Mouse (Mus musculus): ENCODE measurements around the gene Adam8. TPM values are rescaled to one million over a fixed set of nuclear protein-coding genes. Genes with fewer than 3 reads are reported as not detected.
A peak's percentile ranks its signal among the peaks of the same experiment; 100 is the strongest.

The Adam8 gene
- total and polyA plus RNA-seq, 3 experiments: 0.26 to 9.1 (median 0.73) TPM

GRCm38 (mm10) chr7:139988272-139988671 lies 4.1 kb downstream of the Adam8 start:
- intact Hi-C loops (cut with DNase I): no loop called here

GRCm38 (mm10) chr7:139984505-139984904 lies 7.9 kb downstream of the Adam8 start:
- no peak for DNase-seq
- no peaks in the 10 kb centered on the region for H3K27me3 ChIP-seq (ENCODE audit: control insufficient read depth, insufficient read depth, low read length)

More at GRCm38 (mm10) chr7:139988272-139988671, 4.1 kb downstream of the Adam8 start:
- Histone ChIP-seq H3K79me2 (replicated peaks; ENCODE audit: control insufficient read depth, insufficient read depth, low read length) (no peaks in the 10 kb centered on the region), H3K4me3 (no peak overlapping the region), H3K27ac (no peak overlapping the region), H3K36me3 (ENCODE audit: control insufficient read depth, insufficient read depth, low read length) (no peaks in the 10 kb centered on the region), H3K4me1 (ENCODE audit: control insufficient read depth, insufficient read depth, low read length) (no peaks in the 10 kb centered on the region), H3K9ac (ENCODE audit: low read depth, low read length) (no peak overlapping the region), H3K27me3 (ENCODE audit: control insufficient read depth, insufficient read depth, low read length) (no peaks in the 10 kb centered on the region)
- WGBS: 70% methylated on average over 9 of the region's 9 CpGs
- no peak for DNase-seq
- no peak for TF ChIP-seq CTCF (IDR thresholded peaks at IDR 0.05)
- no peak for TF ChIP-seq EP300 (IDR thresholded peaks at IDR 0.05; ENCODE audit: insufficient read depth, low read depth, low read length)
- no peak for TF ChIP-seq POLR2A (IDR thresholded peaks at IDR 0.05; ENCODE audit: insufficient read depth, low read depth, low read length)

GRCm38 (mm10) chr7:139982058-139982457 lies 10.3 kb downstream of the Adam8 start:
- Histone ChIP-seq H3K9ac (ENCODE audit: low read depth, low read length) (no peak overlapping the region), H3K4me3 (no peak overlapping the region), H3K79me2 (replicated peaks; ENCODE audit: control insufficient read depth, insufficient read depth, low read length) (no peaks in the 10 kb centered on the region), H3K36me3 (ENCODE audit: control insufficient read depth, insufficient read depth, low read length) (no peaks in the 10 kb centered on the region), H3K27me3 (ENCODE audit: control insufficient read depth, insufficient read depth, low read length) (no peaks in the 10 kb centered on the region), H3K27ac (no peak overlapping the region), H3K4me1 (ENCODE audit: control insufficient read depth, insufficient read depth, low read length) (peaks cover 3% of the 10 kb centered on the region)
- intact Hi-C loops (cut with DNase I): no loop called here
- no peak for DNase-seq
- WGBS: 81% methylated on average over 11 of the region's 11 CpGs
- TF ChIP-seq EP300 (IDR thresholded peaks at IDR 0.05; ENCODE audit: insufficient read depth, low read depth, low read length) (no peak), POLR2A (IDR thresholded peaks at IDR 0.05; ENCODE audit: insufficient read depth, low read depth, low read length) (no peak), CTCF (IDR thresholded peaks at IDR 0.05) (no peak)

More at GRCm38 (mm10) chr7:139984505-139984904, 7.9 kb downstream of the Adam8 start:
- TF ChIP-seq POLR2A (IDR thresholded peaks at IDR 0.05; ENCODE audit: insufficient read depth, low read depth, low read length) (no peak), EP300 (IDR thresholded peaks at IDR 0.05; ENCODE audit: insufficient read depth, low read depth, low read length) (no peak), CTCF (IDR thresholded peaks at IDR 0.05) (no peak)
- no peaks in the 10 kb centered on the region for H3K36me3 ChIP-seq (ENCODE audit: control insufficient read depth, insufficient read depth, low read length)
- no peak overlapping the region for H3K27ac ChIP-seq
- H3K4me1 ChIP-seq (ENCODE audit: control insufficient read depth, insufficient read depth, low read length): no peaks in the 10 kb centered on the region
- H3K79me2 ChIP-seq (replicated peaks; ENCODE audit: control insufficient read depth, insufficient read depth, low read length): no peaks in the 10 kb centered on the region
- 89% methylated on average over 11 of the region's 11 CpGs for WGBS
- intact Hi-C loops (cut with DNase I): no loop called here
- H3K4me3 ChIP-seq: no peak overlapping the region
- H3K9ac ChIP-seq (ENCODE audit: low read depth, low read length): no peak overlapping the region

- H3K27ac ChIP-seq: no peak overlapping the region
- TF ChIP-seq POLR2A (IDR thresholded peaks at IDR 0.05; ENCODE audit: insufficient read depth, low read depth, low read length): no peak
- no peak for TF ChIP-seq CTCF (IDR thresholded peaks at IDR 0.05)
- TF ChIP-seq EP300 (IDR thresholded peaks at IDR 0.05; ENCODE audit: insufficient read depth, low read depth, low read length): no peak
- no peak overlapping the region for H3K4me3 ChIP-seq
- H3K9ac ChIP-seq (ENCODE audit: low read depth, low read length): no peak overlapping the region
- H3K79me2 ChIP-seq (replicated peaks; ENCODE audit: control insufficient read depth, insufficient read depth, low read length): no peaks in the 10 kb centered on the region
- no peaks in the 10 kb centered on the region for H3K36me3 ChIP-seq (ENCODE audit: control insufficient read depth, insufficient read depth, low read length)
- no peak for DNase-seq
- intact Hi-C loops (cut with DNase I): no loop called here
- peaks cover 3% of the 10 kb centered on the region for H3K4me1 ChIP-seq (ENCODE audit: control insufficient read depth, insufficient read depth, low read length)
- 61% methylated on average over 3 of the region's 3 CpGs for WGBS
- H3K27me3 ChIP-seq (ENCODE audit: control insufficient read depth, insufficient read depth, low read length): no peaks in the 10 kb centered on the region
These were observed 11.6 kb downstream of the Adam8 start for GRCm38 (mm10) chr7:139980778-139981177.

DNA sequence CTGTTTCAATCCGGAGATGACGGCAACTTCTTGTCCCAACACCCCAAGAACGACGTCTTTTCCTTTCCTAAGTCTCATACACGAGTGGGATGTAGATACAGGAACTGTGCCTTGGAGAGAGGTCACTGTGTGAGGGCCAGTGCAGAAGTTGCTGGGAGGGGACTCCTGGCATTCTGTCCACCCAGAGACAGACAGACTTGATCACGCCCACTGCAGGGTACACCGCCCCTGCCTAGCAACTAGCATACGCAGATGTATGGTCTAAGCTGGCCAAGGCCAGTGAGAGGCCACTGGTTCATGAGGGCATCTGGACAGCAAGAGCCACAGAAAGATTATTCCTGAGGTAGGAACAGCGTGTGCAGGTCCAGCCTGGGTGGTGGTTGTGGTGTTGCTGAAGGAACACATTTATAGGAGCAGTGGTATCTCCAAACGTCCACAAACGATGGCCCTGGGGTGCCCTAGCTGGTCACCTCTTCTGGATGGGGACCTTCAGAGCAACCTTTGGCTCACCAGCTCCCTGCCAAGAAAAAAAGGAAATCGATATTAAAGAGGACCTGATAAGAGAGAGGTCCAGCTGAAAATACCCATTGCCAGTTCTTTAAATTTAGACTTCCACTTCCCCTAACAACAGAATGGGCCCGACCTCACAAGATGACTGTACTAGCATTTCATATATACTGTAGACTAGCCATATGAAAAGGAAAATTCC lies 13.2 kb downstream of the Adam8 start:
- Histone ChIP-seq H3K79me2 (replicated peaks; ENCODE audit: control insufficient read depth, insufficient read depth, low read length) (no peaks in the 10 kb centered on the region), H3K4me1 (ENCODE audit: control insufficient read depth, insufficient read depth, low read length) (peaks cover 3% of the 10 kb centered on the region), H3K27ac (no peak overlapping the region; the same call in 1 of the 2 replicates), H3K36me3 (ENCODE audit: control insufficient read depth, insufficient read depth, low read length) (no peaks in the 10 kb centered on the region), H3K4me3 (peak overlapping the region; percentile 53), H3K27me3 (ENCODE audit: control insufficient read depth, insufficient read depth, low read length) (no peaks in the 10 kb centered on the region), H3K9ac (ENCODE audit: low read depth, low read length) (no peak overlapping the region)
- 29% methylated on average over 13 of the region's 13 CpGs for WGBS
- no peak for DNase-seq
- intact Hi-C loops (cut with DNase I): no loop called here
- no peak for TF ChIP-seq EP300 (IDR thresholded peaks at IDR 0.05; ENCODE audit: insufficient read depth, low read depth, low read length)
- no peak for TF ChIP-seq CTCF (IDR thresholded peaks at IDR 0.05)
- TF ChIP-seq POLR2A (IDR thresholded peaks at IDR 0.05; ENCODE audit: insufficient read depth, low read depth, low read length): no peak

DNA sequence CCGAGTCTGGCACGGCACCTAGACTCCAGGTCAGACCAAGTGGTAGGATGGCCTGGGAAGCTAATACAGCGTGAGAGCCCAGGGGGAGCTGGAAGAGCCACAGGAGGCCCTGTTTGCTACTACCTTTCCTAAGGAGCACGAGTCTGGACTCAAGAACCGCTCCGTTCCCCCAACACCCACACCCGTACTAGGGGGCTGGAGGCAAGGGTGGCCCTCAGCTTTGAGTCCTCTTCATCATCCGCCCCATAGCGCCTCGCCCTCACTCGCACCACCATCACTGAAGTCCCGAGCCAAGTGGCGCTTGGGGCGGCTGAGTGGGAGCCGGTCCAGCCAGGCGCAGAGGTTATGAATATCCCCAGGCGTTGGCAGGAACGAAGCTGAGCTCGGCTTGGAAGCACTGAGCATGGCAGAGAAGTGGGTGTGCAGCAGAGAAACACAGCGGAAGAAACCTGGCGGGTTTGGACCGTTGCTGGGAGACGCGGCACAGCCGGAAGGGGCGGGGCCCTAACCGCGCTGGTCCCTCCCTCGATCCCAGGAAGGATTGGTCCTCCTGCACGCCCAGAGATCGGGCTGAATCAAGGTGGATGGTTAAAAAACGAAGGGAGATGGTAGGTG lies 14.0 kb downstream of the Adam8 start, which contains the start of gene 6430531B16Rik:
6430531B16Rik (minus strand) TSS at position 478 of the 615 bp plus-strand sequence.
- H3K79me2 ChIP-seq (replicated peaks; ENCODE audit: control insufficient read depth, insufficient read depth, low read length): no peaks in the 10 kb centered on the region
- 5% methylated on average over 32 of the region's 32 CpGs for WGBS
- no peak within 1 kb of the TSS for H3K9ac ChIP-seq (ENCODE audit: low read depth, low read length)
- H3K27me3 ChIP-seq (ENCODE audit: control insufficient read depth, insufficient read depth, low read length): no peaks in the 10 kb centered on the region
- intact Hi-C loops (cut with DNase I): no loop called here
- no peak for TF ChIP-seq POLR2A (IDR thresholded peaks at IDR 0.05; ENCODE audit: insufficient read depth, low read depth, low read length)
- TF ChIP-seq CTCF (IDR thresholded peaks at IDR 0.05): no peak
- peak; percentile 81 to 83 for DNase-seq
- H3K4me3 ChIP-seq: peak within 1 kb of the TSS; percentile 53
- H3K36me3 ChIP-seq (ENCODE audit: control insufficient read depth, insufficient read depth, low read length): no peaks in the 10 kb centered on the region
- H3K27ac ChIP-seq: no peak within 1 kb of the TSS; the same call in 1 of the 2 replicates
- peaks cover 3% of the 10 kb centered on the region for H3K4me1 ChIP-seq (ENCODE audit: control insufficient read depth, insufficient read depth, low read length)
